Mouse (Mus musculus) stomach, embryonic 15.5 days (tissue): ENCODE results near the gene Ufsp1. TPM values are rescaled to one million over a fixed set of nuclear protein-coding genes. Genes with fewer than 3 reads are reported as not detected.

Experiments used
- ATAC-seq: fragments of 200-750 bp; cut with Nextera tagmentation; 2 replicates; pipeline ENCODE4 v1.8.0; 2017; ENCODE audit warnings: low read depth, moderate number of reproducible peaks, moderate TSS enrichment; ENCODE audit not compliant: insufficient read depth, low FRiP score
- H3K27ac ChIP-seq: fragments of 300-500 bp; sonication (generic); 2 replicates; pipeline ENCODE4 v1.5.1; 2015; ENCODE audit warnings: mild to moderate bottlenecking, inconsistent platforms
- H3K27me3 ChIP-seq: fragments of 300-500 bp; sonication (generic); replicated peaks from 2 replicates; pipeline ENCODE4 v1.6.1; 2015; ENCODE audit warnings: inconsistent platforms
- H3K36me3 ChIP-seq: fragments of 300-500 bp; sonication (generic); 2 replicates; pipeline ENCODE4 v1.6.1; 2015; ENCODE audit warnings: inconsistent platforms
- H3K4me1 ChIP-seq: fragments of 300-500 bp; sonication (generic); 2 replicates; pipeline ENCODE4 v1.6.1; 2015; ENCODE audit warnings: inconsistent platforms
- H3K4me2 ChIP-seq: fragments of 300-500 bp; sonication (generic); 2 replicates; pipeline ENCODE4 v1.6.1; 2015; ENCODE audit warnings: mild to moderate bottlenecking, inconsistent platforms
- H3K4me3 ChIP-seq: fragments of 300-500 bp; sonication (generic); replicated peaks from 2 replicates; pipeline ENCODE4 v1.5.1; 2015; ENCODE audit warnings: inconsistent platforms
- H3K9ac ChIP-seq: fragments of 300-500 bp; sonication (generic); 2 replicates; pipeline ENCODE4 v1.6.1; 2015; ENCODE audit warnings: inconsistent platforms
- H3K9me3 ChIP-seq: fragments of 300-500 bp; sonication (generic); 2 replicates; pipeline ENCODE4 v1.6.1; 2016; ENCODE audit warnings: inconsistent platforms
- WGBS: fragments of 180-500 bp; shearing (Covaris S2); methylation state at CpG from one replicate; pipeline ENCODE4 v1.1.7; 2015; 5-methylcytosine and 5-hydroxymethylcytosine counted together
- polyA plus RNA-seq: library from polyadenylated mRNA; unstranded; fragments of >200 nt; fragmentation: Nextera tagmentation; extraction: Ambion mirVana; gene quantifications from 2 replicates; pipeline ENCODE4 v1.2.1, GENCODE M21; 2015

Gene Ufsp1
- polyA plus RNA-seq, 1 experiment from 2014 or later = 8.7 TPM

DNA sequence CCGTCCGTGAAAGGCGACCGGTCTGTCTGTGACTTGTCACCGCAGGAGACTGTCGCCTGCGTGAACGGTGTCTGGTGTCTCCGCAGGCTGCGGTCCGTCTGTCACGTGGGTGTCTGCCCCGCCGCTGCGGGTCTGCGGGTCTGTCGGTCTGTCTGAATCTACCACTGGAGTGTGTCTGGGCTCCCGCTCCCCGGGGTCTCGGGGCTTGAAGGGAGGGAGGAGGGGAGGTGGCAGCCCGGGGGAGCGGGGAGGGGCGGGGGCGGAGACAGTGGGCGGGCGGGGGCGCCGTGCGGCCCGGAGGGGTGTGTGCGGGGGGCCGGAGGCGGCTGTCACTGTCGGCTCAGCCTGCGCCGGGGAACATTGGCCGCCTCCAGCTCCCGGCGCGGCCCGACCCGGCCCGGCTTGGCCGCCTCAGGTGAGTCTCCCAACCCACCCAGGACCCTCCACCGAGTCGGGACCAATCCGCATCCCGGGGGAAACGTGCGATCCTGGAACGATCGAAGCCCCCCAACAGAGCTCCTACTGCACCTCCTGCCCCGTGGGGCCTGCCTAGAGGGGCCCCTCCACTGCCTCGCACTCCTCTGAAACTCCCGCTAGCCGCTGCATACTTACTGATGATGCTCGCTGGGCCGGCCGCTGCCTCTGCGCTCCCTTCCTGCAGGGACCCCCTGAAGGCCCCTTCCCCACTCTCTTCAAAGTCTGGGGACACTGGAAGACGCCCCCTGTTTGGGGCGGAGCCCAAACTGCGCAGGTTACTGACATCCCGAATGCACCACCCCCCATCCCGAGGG is 6.3 kb upstream of the Ufsp1 start:
- under 1% methylated on average over 61 of the region's 65 CpGs for WGBS

DNA sequence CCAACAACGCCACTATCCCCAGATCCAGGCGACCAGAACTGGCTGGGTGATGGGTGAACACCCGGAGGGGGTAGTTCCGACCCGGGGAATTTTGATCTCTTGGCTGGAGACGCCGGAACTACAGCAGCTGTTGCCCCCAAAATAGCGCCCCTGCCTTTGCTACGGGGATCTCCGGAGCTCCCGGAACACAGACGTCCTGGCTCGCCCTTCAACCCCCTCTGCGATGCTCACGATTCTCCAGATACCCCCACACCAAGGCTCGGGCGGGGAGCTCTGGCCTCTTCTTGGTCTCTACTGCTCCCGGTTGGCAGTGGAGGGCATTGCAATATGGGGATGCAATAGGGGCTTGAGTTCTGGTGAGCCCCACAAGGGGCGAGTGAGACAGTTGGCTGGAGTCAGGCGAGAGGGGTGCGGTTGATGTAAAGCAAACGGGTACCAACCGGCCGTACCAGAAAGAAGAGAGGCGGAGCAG is 5.4 kb upstream of the Ufsp1 start:
- H3K4me2 ChIP-seq = peak overlapping the region; percentile 69
- H3K9me3 ChIP-seq = no peaks in the 10 kb centered on the region
- no peak overlapping the region for H3K9ac ChIP-seq
- 4% methylated on average over 25 of the region's 25 CpGs for WGBS
- peaks cover 33% of the 10 kb centered on the region for H3K27me3 ChIP-seq
- H3K36me3 ChIP-seq = no peaks in the 10 kb centered on the region
- peaks cover 32% of the 10 kb centered on the region for H3K4me1 ChIP-seq
- H3K4me3 ChIP-seq = peak overlapping the region; percentile 43
- ATAC-seq = no peak
- H3K27ac ChIP-seq = no peak overlapping the region

More for the DNA sequence above, 6.3 kb upstream of the Ufsp1 start:
- H3K9me3 ChIP-seq = no peaks in the 10 kb centered on the region
- peak overlapping the region; percentile 69 for H3K4me2 ChIP-seq
- peak overlapping the region; percentile 26 for H3K9ac ChIP-seq
- no peaks in the 10 kb centered on the region for H3K36me3 ChIP-seq
- H3K27ac ChIP-seq = no peak overlapping the region
- peak overlapping the region; percentile 43 for H3K4me3 ChIP-seq
- peaks cover 33% of the 10 kb centered on the region for H3K27me3 ChIP-seq
- no peak for ATAC-seq
- peaks cover 28% of the 10 kb centered on the region for H3K4me1 ChIP-seq

DNA sequence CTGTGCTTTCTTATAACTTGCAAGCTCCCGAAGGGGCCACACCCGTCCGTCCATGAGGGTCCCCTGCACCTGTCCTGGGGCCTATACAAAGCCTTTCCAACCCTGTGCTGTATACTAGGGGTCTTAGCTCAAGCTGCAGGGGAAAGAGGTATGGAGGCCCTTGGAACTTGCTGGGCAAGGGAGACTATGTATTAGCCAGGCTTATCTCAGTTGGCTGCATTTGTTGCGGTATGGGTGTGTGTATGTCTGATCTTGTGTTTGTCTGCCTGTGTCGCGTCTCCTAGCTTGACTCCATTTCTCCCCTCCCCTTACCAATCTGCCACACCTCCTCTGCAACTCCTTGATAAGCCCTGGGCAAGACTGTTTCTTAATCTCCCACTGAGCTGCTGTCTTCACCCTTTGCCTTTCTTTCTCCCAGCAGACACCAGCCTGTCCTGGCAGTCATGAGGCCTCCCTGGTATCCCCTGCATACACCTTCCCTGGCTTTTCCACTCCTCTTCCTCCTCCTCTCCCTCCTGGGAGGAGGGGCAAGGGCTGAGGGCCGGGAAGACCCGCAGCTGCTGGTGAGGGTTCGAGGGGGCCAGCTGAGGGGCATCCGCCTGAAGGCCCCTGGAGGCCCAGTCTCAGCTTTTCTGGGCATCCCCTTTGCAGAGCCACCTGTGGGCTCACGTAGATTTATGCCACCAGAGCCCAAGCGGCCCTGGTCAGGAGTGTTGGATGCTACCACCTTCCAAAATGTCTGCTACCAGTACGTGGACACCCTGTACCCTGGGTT is 4.7 kb upstream of the Ufsp1 start:
- peak overlapping the region; percentile 69 for H3K4me2 ChIP-seq
- no peak overlapping the region for H3K9ac ChIP-seq
- peaks cover 33% of the 10 kb centered on the region for H3K27me3 ChIP-seq
- H3K36me3 ChIP-seq = no peaks in the 10 kb centered on the region
- H3K27ac ChIP-seq = 0 out of 2 replicates have a peak overlapping the region, but pooled peaks have one; percentile 49
- no peaks in the 10 kb centered on the region for H3K9me3 ChIP-seq
- H3K4me3 ChIP-seq = peak overlapping the region; percentile 43; the same call in 1 of the 2 replicates
- 45% methylated on average over 13 of the region's 13 CpGs for WGBS
- peak; percentile 52 for ATAC-seq
- H3K4me1 ChIP-seq = peaks cover 37% of the 10 kb centered on the region

DNA sequence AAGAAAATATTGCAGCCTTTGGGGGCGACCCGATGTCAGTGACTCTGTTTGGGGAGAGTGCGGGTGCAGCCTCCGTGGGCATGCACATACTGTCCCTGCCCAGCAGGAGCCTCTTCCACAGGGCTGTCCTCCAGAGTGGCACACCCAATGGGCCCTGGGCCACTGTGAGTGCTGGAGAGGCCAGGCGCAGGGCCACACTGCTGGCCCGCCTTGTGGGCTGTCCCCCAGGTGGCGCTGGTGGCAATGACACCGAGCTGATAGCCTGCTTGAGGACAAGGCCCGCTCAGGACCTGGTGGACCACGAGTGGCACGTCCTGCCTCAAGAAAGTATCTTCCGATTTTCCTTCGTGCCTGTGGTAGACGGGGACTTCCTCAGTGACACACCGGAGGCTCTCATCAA is 3.8 kb upstream of the Ufsp1 start:
- H3K4me1 ChIP-seq = peaks cover 44% of the 10 kb centered on the region
- H3K4me3 ChIP-seq = no peak overlapping the region
- ATAC-seq = peak; percentile 42; the same call in 1 of the 2 replicates
- no peak overlapping the region for H3K27ac ChIP-seq
- WGBS = 22% methylated on average over 15 of the region's 15 CpGs
- no peak overlapping the region for H3K4me2 ChIP-seq
- H3K36me3 ChIP-seq = peaks cover 4% of the 10 kb centered on the region
- H3K27me3 ChIP-seq = peaks cover 33% of the 10 kb centered on the region
- no peaks in the 10 kb centered on the region for H3K9me3 ChIP-seq
- no peak overlapping the region for H3K9ac ChIP-seq

DNA sequence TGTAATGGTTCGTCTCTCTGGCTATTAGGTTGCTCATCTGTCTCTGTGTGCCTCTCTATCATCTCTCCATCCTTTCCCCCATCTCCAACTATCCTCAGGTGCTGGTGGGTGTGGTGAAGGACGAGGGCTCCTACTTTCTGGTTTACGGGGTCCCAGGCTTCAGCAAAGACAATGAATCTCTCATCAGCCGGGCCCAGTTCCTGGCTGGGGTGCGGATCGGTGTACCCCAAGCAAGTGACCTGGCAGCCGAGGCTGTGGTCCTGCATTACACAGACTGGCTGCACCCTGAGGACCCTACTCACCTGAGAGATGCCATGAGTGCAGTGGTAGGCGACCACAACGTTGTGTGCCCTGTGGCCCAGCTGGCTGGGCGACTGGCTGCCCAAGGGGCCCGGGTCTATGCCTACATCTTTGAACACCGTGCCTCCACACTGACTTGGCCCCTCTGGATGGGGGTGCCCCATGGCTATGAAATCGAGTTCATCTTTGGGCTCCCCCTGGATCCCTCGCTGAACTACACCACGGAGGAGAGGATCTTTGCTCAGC is 3.0 kb upstream of the Ufsp1 start:
- H3K27ac ChIP-seq = no peak overlapping the region
- H3K9me3 ChIP-seq = no peaks in the 10 kb centered on the region
- H3K4me1 ChIP-seq = peaks cover 44% of the 10 kb centered on the region
- ATAC-seq = no peak
- H3K27me3 ChIP-seq = peaks cover 33% of the 10 kb centered on the region
- H3K4me2 ChIP-seq = no peak overlapping the region
- peaks cover 12% of the 10 kb centered on the region for H3K36me3 ChIP-seq
- 79% methylated on average over 15 of the region's 15 CpGs for WGBS
- no peak overlapping the region for H3K4me3 ChIP-seq
- H3K9ac ChIP-seq = no peak overlapping the region

DNA sequence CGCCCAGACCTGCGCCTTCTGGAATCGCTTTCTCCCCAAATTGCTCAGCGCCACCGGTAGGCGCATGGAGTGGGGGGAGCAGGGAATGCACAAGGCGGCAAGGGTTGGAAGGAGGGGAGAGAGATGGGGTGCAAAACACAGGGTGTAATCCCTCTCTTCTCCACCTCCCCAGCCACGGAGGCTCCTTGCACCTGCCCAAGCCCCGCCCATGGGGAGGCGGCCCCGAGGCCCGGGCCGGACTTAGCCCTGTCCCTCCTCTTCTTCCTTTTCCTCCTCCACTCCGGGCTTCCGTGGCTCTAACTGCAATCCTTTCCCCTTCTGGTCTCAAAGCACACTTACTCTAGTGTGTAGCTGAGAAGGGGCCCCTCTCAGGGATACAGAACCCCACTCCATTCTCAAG is 1.1 kb upstream of the Ufsp1 start:
- Histone ChIP-seq H3K4me3 (peak overlapping the region; percentile 61), H3K4me1 (peaks cover 31% of the 10 kb centered on the region), H3K9me3 (no peaks in the 10 kb centered on the region), H3K27ac (peak overlapping the region; percentile 98), H3K27me3 (peaks cover 20% of the 10 kb centered on the region), H3K9ac (peak overlapping the region; percentile 73), H3K36me3 (peaks cover 30% of the 10 kb centered on the region), H3K4me2 (peak overlapping the region; percentile 99)
- under 1% methylated on average over 14 of the region's 15 CpGs for WGBS
- ATAC-seq = peak; percentile 51

DNA sequence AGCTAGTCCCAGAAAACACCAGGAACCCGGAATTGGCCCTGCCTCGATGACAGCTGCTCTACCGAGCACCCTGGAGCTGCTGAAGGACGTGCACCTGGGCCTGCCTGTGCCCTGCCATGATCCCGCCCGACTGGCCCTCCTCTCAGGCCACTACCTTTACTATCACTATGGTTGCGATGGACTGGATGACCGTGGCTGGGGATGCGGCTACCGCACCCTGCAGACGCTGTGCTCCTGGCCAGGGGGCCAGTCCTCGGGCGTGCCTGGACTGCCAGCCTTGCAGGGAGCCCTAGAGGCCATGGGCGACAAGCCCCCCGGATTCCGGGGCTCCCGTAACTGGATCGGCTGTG is 290 bp downstream of the Ufsp1 start:
- 7% methylated on average over 18 of the region's 18 CpGs for WGBS
- peak; percentile 25 for ATAC-seq

DNA sequence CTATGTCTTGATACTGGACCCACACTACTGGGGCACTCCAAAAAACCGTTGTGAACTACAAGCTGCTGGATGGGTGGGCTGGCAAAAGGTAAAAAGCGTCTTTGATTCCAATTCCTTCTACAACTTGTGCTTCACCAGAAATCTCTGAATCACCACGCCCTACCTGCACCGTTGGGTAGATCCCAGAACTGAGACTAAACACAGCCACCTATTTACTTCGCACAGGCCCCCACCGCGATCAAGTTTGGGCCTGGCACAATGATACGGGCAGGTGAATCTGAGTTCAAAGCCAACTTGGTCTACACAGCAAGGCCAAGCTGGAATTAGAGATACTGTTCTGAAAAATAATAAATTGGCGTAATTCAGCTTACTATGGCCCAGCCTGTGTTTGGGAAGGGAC is 867 bp downstream of the Ufsp1 start:
- H3K4me2 ChIP-seq = peak overlapping the region; percentile 99
- WGBS = 77% methylated on average over 9 of the region's 9 CpGs
- no peak for ATAC-seq
- H3K27me3 ChIP-seq = peaks cover 4% of the 10 kb centered on the region; the same call in 1 of the 2 replicates
- H3K27ac ChIP-seq = peak overlapping the region; percentile 98; the same call in 1 of the 2 replicates
- H3K9ac ChIP-seq = no peak overlapping the region
- no peaks in the 10 kb centered on the region for H3K9me3 ChIP-seq
- peaks cover 51% of the 10 kb centered on the region for H3K36me3 ChIP-seq
- peaks cover 19% of the 10 kb centered on the region for H3K4me1 ChIP-seq
- H3K4me3 ChIP-seq = peak overlapping the region; percentile 61

More for the DNA sequence above, 290 bp downstream of the Ufsp1 start:
- Histone ChIP-seq H3K27me3 (peaks cover 9% of the 10 kb centered on the region; the same call in 1 of the 2 replicates), H3K36me3 (peaks cover 45% of the 10 kb centered on the region), H3K9ac (peak overlapping the region; percentile 53), H3K4me2 (peak overlapping the region; percentile 99), H3K4me3 (peak overlapping the region; percentile 61), H3K9me3 (no peaks in the 10 kb centered on the region), H3K4me1 (peaks cover 19% of the 10 kb centered on the region), H3K27ac (peak overlapping the region; percentile 98)

DNA sequence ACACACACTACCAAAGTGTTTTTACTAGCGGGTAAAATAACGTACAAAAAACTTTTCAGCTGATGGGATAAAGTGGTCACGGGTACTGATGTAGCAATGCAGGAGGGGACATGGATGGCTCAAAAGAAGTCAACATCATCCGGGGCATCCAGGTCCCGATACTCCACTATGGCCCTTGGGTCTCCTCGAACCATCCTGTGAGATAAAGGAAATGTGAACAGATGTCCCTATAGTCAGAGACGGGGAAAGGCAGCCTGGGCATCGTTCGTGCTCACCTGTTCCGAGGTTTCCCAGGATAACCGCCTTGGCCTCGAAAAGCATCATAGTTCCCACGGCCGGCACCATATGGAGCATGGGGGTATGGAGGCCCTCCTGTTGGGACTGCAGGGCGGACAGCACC is 1.3 kb downstream of the Ufsp1 start:
- Histone ChIP-seq H3K27me3 (peaks cover under 1% of the 10 kb centered on the region; the same call in 1 of the 2 replicates), H3K4me2 (no peak overlapping the region), H3K9ac (no peak overlapping the region), H3K4me1 (peaks cover 19% of the 10 kb centered on the region), H3K36me3 (peaks cover 55% of the 10 kb centered on the region), H3K9me3 (no peaks in the 10 kb centered on the region), H3K27ac (no peak overlapping the region), H3K4me3 (no peak overlapping the region)
- 89% methylated on average over 15 of the region's 15 CpGs for WGBS
- ATAC-seq = no peak

DNA sequence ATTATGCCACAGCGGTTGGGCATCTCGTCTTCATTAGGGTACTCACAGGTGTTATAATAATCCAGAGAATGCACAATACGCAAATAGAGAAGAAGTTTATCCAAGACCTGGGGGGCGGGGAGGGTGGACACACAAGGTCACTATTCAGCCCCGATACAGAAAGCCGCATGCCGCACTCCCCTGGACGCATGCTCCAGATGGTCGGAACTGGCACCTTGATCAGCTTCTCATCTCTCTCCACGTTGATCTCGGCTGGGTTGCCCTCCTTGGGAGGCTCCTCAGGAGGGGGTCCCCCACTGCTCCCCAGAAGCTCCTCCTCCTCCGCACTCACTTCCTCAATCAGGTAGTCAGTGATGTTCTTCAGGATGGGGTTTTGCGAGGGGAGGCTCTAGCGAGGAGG is 2.7 kb downstream of the Ufsp1 start:
- 84% methylated on average over 14 of the region's 14 CpGs for WGBS
- peaks cover 67% of the 10 kb centered on the region for H3K36me3 ChIP-seq
- no peak for ATAC-seq

DNA sequence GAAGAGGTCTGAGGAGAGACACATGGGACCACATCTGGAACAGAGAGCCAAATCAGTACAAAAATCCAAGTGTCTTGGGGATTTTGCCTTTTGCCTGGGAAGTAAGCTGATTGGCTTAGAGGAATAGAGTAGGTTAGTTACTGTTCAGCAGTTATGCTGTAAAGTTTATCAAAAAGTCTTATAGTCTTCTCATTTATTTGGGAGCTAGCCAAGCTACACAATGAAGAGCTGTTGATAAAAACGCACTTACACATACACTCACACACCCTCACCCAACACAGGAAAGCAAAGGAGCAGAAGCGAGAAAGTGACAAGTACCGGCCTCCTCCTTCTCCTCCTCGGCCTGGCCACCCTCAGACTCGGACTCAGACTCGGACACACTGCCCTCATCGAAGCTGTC is 4.8 kb downstream of the Ufsp1 start:
- Histone ChIP-seq H3K27ac (no peak overlapping the region), H3K4me1 (peaks cover 13% of the 10 kb centered on the region), H3K36me3 (peaks cover 83% of the 10 kb centered on the region), H3K27me3 (no peaks in the 10 kb centered on the region), H3K9ac (no peak overlapping the region), H3K9me3 (no peaks in the 10 kb centered on the region), H3K4me2 (no peak overlapping the region), H3K4me3 (no peak overlapping the region)
- WGBS = 88% methylated on average over 7 of the region's 7 CpGs
- ATAC-seq = no peak

More for the DNA sequence above, 2.7 kb downstream of the Ufsp1 start:
- Histone ChIP-seq H3K27me3 (no peaks in the 10 kb centered on the region), H3K4me3 (no peak overlapping the region), H3K9ac (no peak overlapping the region), H3K27ac (no peak overlapping the region), H3K4me2 (no peak overlapping the region), H3K9me3 (no peaks in the 10 kb centered on the region), H3K4me1 (peaks cover 19% of the 10 kb centered on the region)
